Mouse (Mus musculus) heart, embryonic 14.5 days (tissue): ENCODE data around the gene Csnk1e. TPM values are rescaled to one million over a fixed set of nuclear protein-coding genes. Genes with fewer than 3 reads are reported as not detected.

Experiments
- ATAC-seq: fragments of 200-750 bp; cut with Nextera tagmentation; 2 replicates; pipeline ENCODE4 v1.8.0; 2017; ENCODE audit warnings: low read depth, moderate TSS enrichment; ENCODE audit not compliant: insufficient number of reproducible peaks, insufficient read depth, low FRiP score
- H3K27ac ChIP-seq, 2 experiments: fragments of 200-500 bp in 1 of 2; fragments of 300-500 bp in 1 of 2; sonication (generic) in 1 of 2; replicated peaks in 1 of 2; 2 replicates each; pipeline ENCODE4 v1.5.1; 2012 to 2014; ENCODE audit warnings: low read depth in 2 of 2, low read length in 2 of 2, control low read depth in 1 of 2, mild to moderate bottlenecking in 1 of 2, mixed read lengths in 1 of 2; ENCODE audit not compliant: control insufficient read depth in 1 of 2, insufficient read depth in 1 of 2
- H3K27me3 ChIP-seq: fragments of 300-500 bp; sonication (generic); 2 replicates; pipeline ENCODE4 v1.6.1; 2014; ENCODE audit warnings: mild to moderate bottlenecking, low read length, control low read depth; ENCODE audit not compliant: control insufficient read depth, insufficient read depth
- H3K36me3 ChIP-seq: fragments of 300-500 bp; sonication (generic); 2 replicates; pipeline ENCODE4 v1.6.1; 2014; ENCODE audit warnings: mild to moderate bottlenecking, control low read depth, low read length, mixed read lengths; ENCODE audit not compliant: control insufficient read depth, insufficient read depth
- H3K4me1 ChIP-seq, 2 experiments: fragments of 200-500 bp in 1 of 2; fragments of 300-500 bp in 1 of 2; sonication (generic) in 1 of 2; 2 replicates each; pipeline ENCODE4 v1.6.1; 2012 to 2014; ENCODE audit warnings: low read length in 2 of 2, control low read depth in 1 of 2, mixed read lengths in 1 of 2; ENCODE audit not compliant: control insufficient read depth in 2 of 2, insufficient read depth in 2 of 2
- H3K4me2 ChIP-seq: fragments of 300-500 bp; sonication (generic); 2 replicates; pipeline ENCODE4 v1.6.1; 2014; ENCODE audit warnings: mild to moderate bottlenecking, low read length
- H3K4me3 ChIP-seq, 2 experiments: fragments of 200-500 bp in 1 of 2; fragments of 300-500 bp in 1 of 2; sonication (generic) in 1 of 2; 2 replicates each; pipeline ENCODE4 v1.5.1; 2012 to 2014; ENCODE audit warnings: low read length in 2 of 2, mild to moderate bottlenecking in 2 of 2, control low read depth in 1 of 2, low read depth in 1 of 2, moderate library complexity in 1 of 2; ENCODE audit not compliant: control insufficient read depth in 1 of 2, insufficient read depth in 1 of 2
- H3K9ac ChIP-seq: fragments of 300-500 bp; sonication (generic); 2 replicates; pipeline ENCODE4 v1.6.1; 2014; ENCODE audit warnings: mild to moderate bottlenecking, low read length
- H3K9me3 ChIP-seq: fragments of 300-500 bp; sonication (generic); 2 replicates; pipeline ENCODE4 v1.6.1; 2016; ENCODE audit warnings: low read length, control low read depth; ENCODE audit not compliant: control insufficient read depth
- WGBS: fragments of 180-500 bp; shearing (Covaris S2); extraction: QIAGEN DNeasy Blood & Tissue Kit; methylation state at CpG from one replicate; pipeline ENCODE4 v1.1.7; 2014; 5-methylcytosine and 5-hydroxymethylcytosine counted together
- polyA plus RNA-seq: library from polyadenylated mRNA; unstranded; fragments of >200 nt; fragmentation: Nextera tagmentation; extraction: Ambion mirVana; gene quantifications from 2 replicates; pipeline ENCODE4 v1.2.1, GENCODE M21; 2014

The Csnk1e gene
- polyA plus RNA-seq, 1 experiment from 2014 or later, result 95.1 TPM

GRCm38 (mm10) chr15:79481181-79481688 is 25.9 kb upstream of the Csnk1e start:
- ATAC-seq, result no peak
- no peak overlapping the region for H3K4me2 ChIP-seq
- H3K9ac ChIP-seq, result no peak overlapping the region
- no peaks in the 10 kb centered on the region for H3K9me3 ChIP-seq
- 16% methylated on average over 15 of the region's 15 CpGs for WGBS
- no peaks in the 10 kb centered on the region for H3K36me3 ChIP-seq
- peaks cover 10% of the 10 kb centered on the region; the same call in 1 of the 2 replicates for H3K27me3 ChIP-seq
- H3K27ac ChIP-seq, result no peak overlapping the region
- no peak overlapping the region for H3K4me3 ChIP-seq
- peaks cover 14 to 22% of the 10 kb centered on the region in 2 experiments for H3K4me1 ChIP-seq

- Histone ChIP-seq H3K4me1 (peaks cover 14 to 22% of the 10 kb centered on the region in 2 experiments), H3K9me3 (peaks cover 4% of the 10 kb centered on the region; the same call in 1 of the 2 replicates), H3K9ac (0 out of 2 replicates have a peak overlapping the region, but pooled peaks have one; percentile 1), H3K36me3 (no peaks in the 10 kb centered on the region), H3K27ac (peak overlapping the region; percentile 37 to 65), H3K27me3 (peaks cover 10% of the 10 kb centered on the region; the same call in 1 of the 2 replicates), H3K4me3 (no peak overlapping the region), H3K4me2 (peak overlapping the region; percentile 1; the same call in 1 of the 2 replicates)
- WGBS, result 13% methylated on average over 6 of the region's 6 CpGs
- no peak for ATAC-seq
These were observed 21.9 kb upstream of the Csnk1e start for GRCm38 (mm10) chr15:79477227-79477626.

- H3K9ac ChIP-seq, result no peak overlapping the region
- no peak overlapping the region for H3K27ac ChIP-seq
- H3K9me3 ChIP-seq, result peaks cover 4% of the 10 kb centered on the region; the same call in 1 of the 2 replicates
- H3K4me2 ChIP-seq, result no peak overlapping the region
- H3K36me3 ChIP-seq, result no peaks in the 10 kb centered on the region
- no peak overlapping the region for H3K4me3 ChIP-seq
- no peak for ATAC-seq
- WGBS, result 54% methylated on average over 12 of the region's 12 CpGs
- no peaks in the 10 kb centered on the region for H3K27me3 ChIP-seq
- H3K4me1 ChIP-seq, result peaks cover 12 to 20% of the 10 kb centered on the region in 2 experiments
These were observed 18.4 kb upstream of the Csnk1e start for GRCm38 (mm10) chr15:79473638-79474355.

- no peak for ATAC-seq
- Histone ChIP-seq H3K27ac (no peak overlapping the region), H3K9ac (no peak overlapping the region), H3K4me3 (no peak overlapping the region), H3K36me3 (no peaks in the 10 kb centered on the region), H3K27me3 (no peaks in the 10 kb centered on the region), H3K4me1 (peaks cover 11 to 13% of the 10 kb centered on the region in 2 experiments), H3K9me3 (peaks cover 4% of the 10 kb centered on the region; the same call in 1 of the 2 replicates), H3K4me2 (no peak overlapping the region)
- 86% methylated on average over 5 of the region's 5 CpGs for WGBS
These were observed 17.7 kb upstream of the Csnk1e start for GRCm38 (mm10) chr15:79473042-79473441.

- Histone ChIP-seq H3K27me3 (no peaks in the 10 kb centered on the region), H3K27ac (no peak overlapping the region), H3K4me1 (peaks cover 0 to 4% of the 10 kb centered on the region in 2 experiments; a peak in 1 of 4 replicates), H3K4me3 (peak overlapping the region in 1 of 2 experiments; percentile 15; a peak in 1 of 4 replicates), H3K9ac (no peak overlapping the region), H3K9me3 (peaks cover 4% of the 10 kb centered on the region; the same call in 1 of the 2 replicates), H3K36me3 (no peaks in the 10 kb centered on the region), H3K4me2 (peak overlapping the region; percentile 36)
- 49% methylated on average over 10 of the region's 10 CpGs for WGBS
- no peak for ATAC-seq
These were observed 15.7 kb upstream of the Csnk1e start for GRCm38 (mm10) chr15:79471095-79471494.

GRCm38 (mm10) chr15:79470583-79470982 is 15.2 kb upstream of the Csnk1e start:
- no peak for ATAC-seq
- Histone ChIP-seq H3K9me3 (peaks cover 4% of the 10 kb centered on the region; the same call in 1 of the 2 replicates), H3K4me2 (peak overlapping the region; percentile 36), H3K9ac (no peak overlapping the region), H3K4me3 (peak overlapping the region; percentile 15 to 26; a peak in 3 of 4 replicates), H3K27me3 (no peaks in the 10 kb centered on the region), H3K27ac (no peak overlapping the region), H3K4me1 (peaks cover 0 to 4% of the 10 kb centered on the region in 2 experiments; a peak in 1 of 4 replicates), H3K36me3 (no peaks in the 10 kb centered on the region)
- 23% methylated on average over 17 of the region's 17 CpGs for WGBS

- H3K4me1 ChIP-seq, result peaks cover under 1 to 4% of the 10 kb centered on the region in 2 experiments; a peak in 2 of 4 replicates
- no peaks in the 10 kb centered on the region for H3K27me3 ChIP-seq
- no peak overlapping the region for H3K4me3 ChIP-seq
- peaks cover 4% of the 10 kb centered on the region; the same call in 1 of the 2 replicates for H3K9me3 ChIP-seq
- H3K9ac ChIP-seq, result no peak overlapping the region
- no peak overlapping the region for H3K27ac ChIP-seq
- H3K4me2 ChIP-seq, result no peak overlapping the region
- H3K36me3 ChIP-seq, result no peaks in the 10 kb centered on the region
- WGBS, result 59% methylated on average over 5 of the region's 5 CpGs
- ATAC-seq, result no peak
These were observed 14.2 kb upstream of the Csnk1e start for GRCm38 (mm10) chr15:79469577-79469976.
